ENCODE assay signal across 23 mouse cellular contexts in the genomic region with DNA sequence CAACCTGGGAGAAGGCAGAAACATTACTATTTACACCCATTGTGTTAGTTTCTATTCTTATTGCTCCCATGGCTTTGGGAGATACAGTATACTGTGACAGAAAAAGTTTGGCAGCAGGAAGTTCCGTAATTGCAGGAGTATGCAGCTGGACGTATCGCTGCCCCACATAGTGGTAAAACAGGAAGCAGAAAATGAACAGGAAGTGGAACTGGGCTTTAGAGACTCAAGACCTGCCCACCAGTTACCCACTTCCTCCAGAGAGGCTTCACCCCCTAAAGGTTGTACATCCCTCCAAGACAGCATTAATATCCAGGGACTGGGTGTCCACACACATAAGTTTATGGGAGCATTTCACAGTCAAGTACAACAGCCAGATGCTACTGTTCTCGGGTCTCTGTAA. TPM values are rescaled to one million over a fixed set of nuclear protein-coding genes. Genes with fewer than 3 reads are reported as not detected.
A peak's percentile ranks its signal among the peaks of the same experiment; 100 is the strongest.
DNase-seq lines count a peak whose midpoint lies in the region; ATAC-seq and TF ChIP-seq lines count a peak whose summit lies in the region.
"Had no signal": no experiment of that assay in that cellular context is flagged by ENCODE, and none has a peak within 500 bp of the region (broad histone marks: within the 10 kb centered on the region; RNA-seq: fewer than 3 reads in every experiment).

No protein-coding gene starts in this region.

- DNase-seq in kidney, adult 2 months, result peak; percentile 4
- no peak for DNase-seq in kidney, postnatal 10 days
- DNase-seq in 416B (ENCODE audit: low read depth) (peak; percentile 56), MN1 (ENCODE audit: low spot score) (no peak)
- DNase-seq in urinary bladder, adult 18-20 months (ENCODE audit: low spot score in 2 of 2), result no peak
- DNase-seq in kidney, postnatal 36 days, result no peak
- DNase-seq: adrenal gland, postnatal 10 days; cerebellum, adult 8-10 months; gastrocnemius, postnatal 14 days; heart, adult 2 months; kidney, adult 8-10 months; kidney, postnatal 4 days; left cerebral cortex, postnatal 4 days; thymus, postnatal 36 days had no signal

- WGBS in kidney, adult 2 months, result 60% methylated on average over 4 of the region's 4 CpGs

- no peak for TF ChIP-seq POLR2A in kidney, adult 2 months (IDR thresholded peaks at IDR 0.05; ENCODE audit: low read depth, low read length)
- TF ChIP-seq POLR2A in bone marrow macrophage, adult 2 months (IDR thresholded peaks at IDR 0.05; ENCODE audit: borderline replicate concordance, low read depth, low read length), result no peak

- no peak overlapping the region for H3K4me3 ChIP-seq in kidney, adult 2 months (ENCODE audit: insufficient read depth, low read depth, low read length)
- H3K4me3 ChIP-seq in bone marrow macrophage, adult 2 months (ENCODE audit: insufficient read depth, low read length), result peak overlapping the region; percentile 21
- H3K4me3 ChIP-seq: embryonic facial prominence, embryonic 10.5 days; forebrain, embryonic 15.5 days; heart, adult 2 months; hindbrain, embryonic 13.5 days; limb, embryonic 15.5 days; midbrain, embryonic 10.5 days; neural tube, embryonic 15.5 days had no signal

- TF ChIP-seq CTCF in kidney, adult 2 months (conservative IDR thresholded peaks at IDR 0.05; ENCODE audit: insufficient read depth, insufficient read length, low read depth, low read length), result no peak
- no peak for TF ChIP-seq CTCF in bone marrow macrophage, adult 2 months (IDR thresholded peaks at IDR 0.05; ENCODE audit: low read depth, low read length)

- H3K4me1 ChIP-seq in kidney, adult 2 months (ENCODE audit: control insufficient read depth, insufficient read depth, low read length), result no peaks in the 10 kb centered on the region
- peaks cover 22% of the 10 kb centered on the region for H3K4me1 ChIP-seq in bone marrow macrophage, adult 2 months (ENCODE audit: control insufficient read depth, insufficient read depth, low read length)
- H3K4me1 ChIP-seq: embryonic facial prominence, embryonic 10.5 days; forebrain, embryonic 15.5 days; limb, embryonic 15.5 days; midbrain, embryonic 10.5 days; neural tube, embryonic 15.5 days had no signal

- no peaks in the 10 kb centered on the region for H3K27me3 ChIP-seq in kidney, adult 2 months (replicated peaks; ENCODE audit: control insufficient read depth, insufficient read depth, low read length)
- H3K27me3 ChIP-seq: forebrain, embryonic 15.5 days; hindbrain, embryonic 13.5 days; limb, embryonic 15.5 days; neural tube, embryonic 15.5 days had no signal

- ATAC-seq in megakaryocyte, adult 5-6 weeks (ENCODE audit: poor library complexity, severe bottlenecking), result peak; percentile 96
- ATAC-seq: forebrain, embryonic 15.5 days had no signal

- H3K36me3 ChIP-seq in kidney, adult 2 months (ENCODE audit: control insufficient read depth, insufficient read depth, low read length), result no peaks in the 10 kb centered on the region
- H3K36me3 ChIP-seq: embryonic facial prominence, embryonic 10.5 days; forebrain, embryonic 15.5 days; hindbrain, embryonic 13.5 days; limb, embryonic 15.5 days; midbrain, embryonic 10.5 days; neural tube, embryonic 15.5 days had no signal

- no peak overlapping the region for H3K27ac ChIP-seq in kidney, adult 2 months (ENCODE audit: insufficient read depth, low read depth, low read length)
- peak overlapping the region; percentile 41 for H3K27ac ChIP-seq in bone marrow macrophage, adult 2 months (ENCODE audit: insufficient read depth, low read depth, low read length)
- H3K27ac ChIP-seq: embryonic facial prominence, embryonic 10.5 days; forebrain, embryonic 15.5 days; heart, adult 2 months; hindbrain, embryonic 13.5 days; limb, embryonic 15.5 days; liver, embryonic 14.5 days; midbrain, embryonic 10.5 days; neural tube, embryonic 15.5 days had no signal

RNA-seq across cellular contexts. Expression of a gene that starts 15.8 kb away (rescaled TPM):
- polyA plus RNA-seq in kidney, adult 2 months (2012; rRNA removed), result 0.31 and 0.45 TPM in 2 replicates
- not detected in 2 replicates for polyA plus RNA-seq in bone marrow macrophage, adult 2 months (2012; ENCODE audit: insufficient read depth, insufficient read length, missing spikeins)
- not detected in 2 replicates for total RNA-seq in megakaryocyte, adult 5-6 weeks (2015)
- total RNA-seq in megakaryocyte, adult 5-6 weeks (2017), result not detected in 2 replicates
- polyA plus RNA-seq: liver, embryonic 14.5 days had no signal

Comparison
In these comparisons a context has a peak if more than half of its experiments do, and no peak if none do; other contexts are left out.
1. DNase-seq: peak in kidney, adult 2 months (single experiment) and 416B (single experiment); none in kidney, postnatal 10 days (single experiment), MN1 (single experiment), urinary bladder, adult 18-20 months (0 of 2) and kidney, postnatal 36 days (0 of 2).